Mouse (Mus musculus) limb, embryonic 12.5 days (tissue): ENCODE data around the gene Sh3gl2. TPM values are rescaled to one million over a fixed set of nuclear protein-coding genes. Genes with fewer than 3 reads are reported as not detected.

ENCODE experiments used
- ATAC-seq: fragments of 200-750 bp; cut with Nextera tagmentation; 2 replicates; pipeline ENCODE4 v1.8.0; 2017; ENCODE audit warnings: low read depth, moderate TSS enrichment; ENCODE audit not compliant: insufficient number of reproducible peaks, insufficient read depth, low FRiP score, low TSS enrichment
- H3K27ac ChIP-seq: fragments of 300-500 bp; sonication (generic); 2 replicates; pipeline ENCODE4 v1.5.1; 2016; ENCODE audit warnings: mild to moderate bottlenecking, moderate library complexity
- H3K27me3 ChIP-seq: fragments of 300-500 bp; sonication (generic); 2 replicates; pipeline ENCODE4 v1.6.1; 2016; ENCODE audit warnings: mild to moderate bottlenecking, moderate library complexity
- H3K36me3 ChIP-seq: fragments of 300-500 bp; sonication (generic); 2 replicates; pipeline ENCODE4 v1.6.1; 2016; ENCODE audit warnings: mild to moderate bottlenecking, moderate library complexity
- H3K4me1 ChIP-seq: fragments of 300-500 bp; sonication (generic); replicated peaks from 2 replicates; pipeline ENCODE4 v1.6.1; 2016
- H3K4me2 ChIP-seq: fragments of 300-500 bp; sonication (generic); 2 replicates; pipeline ENCODE4 v1.6.1; 2016; ENCODE audit warnings: mild to moderate bottlenecking, moderate library complexity
- H3K4me3 ChIP-seq: fragments of 300-500 bp; sonication (generic); replicated peaks from 2 replicates; pipeline ENCODE4 v1.5.1; 2016; ENCODE audit warnings: mild to moderate bottlenecking
- H3K9ac ChIP-seq: fragments of 300-500 bp; sonication (generic); replicated peaks from 2 replicates; pipeline ENCODE4 v1.6.1; 2016; ENCODE audit warnings: mild to moderate bottlenecking, moderate library complexity
- H3K9me3 ChIP-seq: fragments of 300-500 bp; sonication (generic); 2 replicates; pipeline ENCODE4 v1.6.1; 2016; ENCODE audit warnings: mild to moderate bottlenecking, moderate library complexity
- WGBS: fragments of 180-500 bp; shearing (Covaris S2); methylation state at CpG from one replicate; pipeline ENCODE4 v1.1.7; 2016; 5-methylcytosine and 5-hydroxymethylcytosine counted together
- polyA plus RNA-seq: library from polyadenylated mRNA; unstranded; fragments of >200 nt; fragmentation: Nextera tagmentation; extraction: Ambion mirVana; gene quantifications from 2 replicates; pipeline ENCODE4 v1.2.1, GENCODE M21; 2016

Gene Sh3gl2
- polyA plus RNA-seq: 2.6 TPM in 2 replicates

GRCm38 (mm10) chr4:85205071-85205635, at the start of gene Sh3gl2:
Gene Sh3gl2 (plus strand): TSS chr4:85205126.
- peaks cover 63% of the 10 kb centered on the region for H3K27me3 ChIP-seq
- H3K4me1 ChIP-seq: peaks cover 9% of the 10 kb centered on the region
- no peaks in the 10 kb centered on the region for H3K36me3 ChIP-seq
- WGBS: under 1% methylated on average over 48 of the region's 48 CpGs
- ATAC-seq: peak; percentile 69
- H3K4me2 ChIP-seq: peak within 1 kb of the TSS; percentile 98
- no peak within 1 kb of the TSS for H3K27ac ChIP-seq
- no peaks in the 10 kb centered on the region for H3K9me3 ChIP-seq
- H3K4me3 ChIP-seq: peak within 1 kb of the TSS; percentile 71
- peak within 1 kb of the TSS; percentile 61 for H3K9ac ChIP-seq

- H3K27ac ChIP-seq: no peak overlapping the region
- H3K4me3 ChIP-seq: no peak overlapping the region
- no peaks in the 10 kb centered on the region for H3K4me1 ChIP-seq
- H3K9me3 ChIP-seq: no peaks in the 10 kb centered on the region
- no peak overlapping the region for H3K9ac ChIP-seq
- 62% methylated on average over 4 of the region's 4 CpGs for WGBS
- no peak overlapping the region for H3K4me2 ChIP-seq
- ATAC-seq: no peak
- no peaks in the 10 kb centered on the region for H3K36me3 ChIP-seq
- H3K27me3 ChIP-seq: no peaks in the 10 kb centered on the region
Observed at GRCm38 (mm10) chr4:85161156-85161555, 43.8 kb upstream of the Sh3gl2 start.

- Histone ChIP-seq H3K9ac (no peak overlapping the region), H3K4me1 (no peaks in the 10 kb centered on the region), H3K4me2 (no peak overlapping the region; the same call in 1 of the 2 replicates), H3K27me3 (no peaks in the 10 kb centered on the region), H3K36me3 (no peaks in the 10 kb centered on the region), H3K27ac (no peak overlapping the region), H3K4me3 (no peak overlapping the region), H3K9me3 (no peaks in the 10 kb centered on the region)
- 32% methylated on average over 27 of the region's 27 CpGs for WGBS
- 0 out of 2 replicates have a peak, but pooled peaks have one; percentile 66 for ATAC-seq
Observed at GRCm38 (mm10) chr4:85162468-85163312, 42.2 kb upstream of the Sh3gl2 start.

- Histone ChIP-seq H3K4me1 (no peaks in the 10 kb centered on the region), H3K27ac (no peak overlapping the region), H3K4me2 (no peak overlapping the region), H3K4me3 (no peak overlapping the region), H3K9me3 (no peaks in the 10 kb centered on the region), H3K36me3 (no peaks in the 10 kb centered on the region), H3K27me3 (no peaks in the 10 kb centered on the region), H3K9ac (no peak overlapping the region)
- 91% methylated on average over 2 of the region's 2 CpGs for WGBS
- ATAC-seq: no peak
Observed at GRCm38 (mm10) chr4:85163313-85163615, 41.7 kb upstream of the Sh3gl2 start.

- Histone ChIP-seq H3K4me2 (no peak overlapping the region), H3K9ac (no peak overlapping the region), H3K36me3 (no peaks in the 10 kb centered on the region), H3K27ac (no peak overlapping the region), H3K4me1 (no peaks in the 10 kb centered on the region), H3K9me3 (no peaks in the 10 kb centered on the region), H3K4me3 (no peak overlapping the region), H3K27me3 (no peaks in the 10 kb centered on the region)
- 92% methylated on average over 12 of the region's 12 CpGs for WGBS
- no peak for ATAC-seq
Observed at GRCm38 (mm10) chr4:85168001-85168400, 36.9 kb upstream of the Sh3gl2 start.

- no peak overlapping the region for H3K27ac ChIP-seq
- 84% methylated on average over 4 of the region's 4 CpGs for WGBS
Observed at GRCm38 (mm10) chr4:85175466-85175865, 29.5 kb upstream of the Sh3gl2 start.

GRCm38 (mm10) chr4:85178394-85179051, 26.4 kb upstream of the Sh3gl2 start:
- Histone ChIP-seq H3K27ac (no peak overlapping the region), H3K9me3 (no peaks in the 10 kb centered on the region), H3K4me2 (no peak overlapping the region), H3K36me3 (no peaks in the 10 kb centered on the region), H3K27me3 (no peaks in the 10 kb centered on the region), H3K4me1 (no peaks in the 10 kb centered on the region), H3K4me3 (no peak overlapping the region), H3K9ac (no peak overlapping the region)
- no peak for ATAC-seq
- 86% methylated on average over 9 of the region's 9 CpGs for WGBS

More at GRCm38 (mm10) chr4:85175466-85175865, 29.5 kb upstream of the Sh3gl2 start:
- Histone ChIP-seq H3K27me3 (no peaks in the 10 kb centered on the region), H3K9ac (no peak overlapping the region), H3K4me3 (no peak overlapping the region), H3K4me2 (no peak overlapping the region), H3K36me3 (no peaks in the 10 kb centered on the region), H3K9me3 (no peaks in the 10 kb centered on the region), H3K4me1 (no peaks in the 10 kb centered on the region)
- ATAC-seq: no peak

- Histone ChIP-seq H3K4me3 (no peak overlapping the region), H3K36me3 (no peaks in the 10 kb centered on the region), H3K27me3 (no peaks in the 10 kb centered on the region), H3K27ac (no peak overlapping the region), H3K4me1 (no peaks in the 10 kb centered on the region), H3K9me3 (no peaks in the 10 kb centered on the region), H3K4me2 (no peak overlapping the region), H3K9ac (no peak overlapping the region)
- no peak for ATAC-seq
- 54% methylated on average over 4 of the region's 4 CpGs for WGBS
Observed at GRCm38 (mm10) chr4:85186011-85186410, 18.9 kb upstream of the Sh3gl2 start.

GRCm38 (mm10) chr4:85196201-85196600, 8.7 kb upstream of the Sh3gl2 start:
- no peak overlapping the region for H3K4me2 ChIP-seq
- no peaks in the 10 kb centered on the region for H3K9me3 ChIP-seq
- no peak overlapping the region for H3K9ac ChIP-seq
- no peaks in the 10 kb centered on the region for H3K36me3 ChIP-seq
- no peak overlapping the region for H3K27ac ChIP-seq
- H3K4me1 ChIP-seq: no peaks in the 10 kb centered on the region
- no peak overlapping the region for H3K4me3 ChIP-seq
- WGBS: 70% methylated on average over 4 of the region's 4 CpGs
- ATAC-seq: no peak
- H3K27me3 ChIP-seq: no peaks in the 10 kb centered on the region

- Histone ChIP-seq H3K9me3 (no peaks in the 10 kb centered on the region), H3K9ac (no peak overlapping the region), H3K27me3 (peaks cover 14% of the 10 kb centered on the region), H3K27ac (no peak overlapping the region), H3K36me3 (no peaks in the 10 kb centered on the region), H3K4me1 (no peaks in the 10 kb centered on the region), H3K4me2 (no peak overlapping the region), H3K4me3 (no peak overlapping the region)
- WGBS: 87% methylated on average over 9 of the region's 9 CpGs
- ATAC-seq: no peak
Observed at GRCm38 (mm10) chr4:85198431-85198830, 6.5 kb upstream of the Sh3gl2 start.

GRCm38 (mm10) chr4:85202582-85202981, 2.3 kb upstream of the Sh3gl2 start:
- Histone ChIP-seq H3K4me3 (no peak overlapping the region), H3K36me3 (no peaks in the 10 kb centered on the region), H3K4me1 (peaks cover 9% of the 10 kb centered on the region), H3K27ac (no peak overlapping the region), H3K27me3 (peaks cover 47% of the 10 kb centered on the region), H3K9me3 (no peaks in the 10 kb centered on the region), H3K9ac (no peak overlapping the region), H3K4me2 (no peak overlapping the region)
- 53% methylated on average over 7 of the region's 7 CpGs for WGBS
- no peak for ATAC-seq
